Mouse (Mus musculus) testis, adult 2 months (tissue): ENCODE measurements at regions not wholly inside any gene's neighbourhood (a gene's known extent, or its start where the extent isn't known, plus 50 kb on each side); places are given as distances from the start of the nearest gene placed in this dataset.

ENCODE experiments used
- CTCF ChIP-seq: fragments of 200-500 bp; IDR thresholded peaks from 2 replicates; pipeline ENCODE4 v1.5.1; 2012; ENCODE audit warnings: low read depth, mild to moderate bottlenecking, inconsistent platforms, low read length, moderate library complexity; ENCODE audit not compliant: control insufficient read depth, insufficient read depth, insufficient replicate concordance
- POLR2A ChIP-seq: fragments of 200-500 bp; IDR thresholded peaks from 2 replicates; pipeline ENCODE4 v1.6.1; 2012; ENCODE audit warnings: low read depth, mild to moderate bottlenecking, inconsistent platforms, low read length, moderate library complexity; ENCODE audit not compliant: control insufficient read depth

GRCm38 (mm10) chr12:94588599-94588998 is 1103.4 kb upstream of the Flrt2 start:
- no peak for TF ChIP-seq CTCF
- no peak for TF ChIP-seq POLR2A
